Mouse (Mus musculus): ENCODE data around the gene Kdm4a.

The Kdm4a gene

GRCm38 (mm10) chr4:118134485-118135365, 45.1 kb downstream of the Kdm4a start, which contains the start of gene St3gal3:
St3gal3 (minus strand) TSS chr4:118134914.
- in situ Hi-C loops (cut with MboI; ENCODE audit: low pct_unique_long_range_greater_than_20kb in 1 of 2, low sequenced_read_pairs in 2 of 2, unreplicated experiment in 1 of 2): no loop called here

- in situ Hi-C loops (cut with MboI; ENCODE audit: low pct_unique_long_range_greater_than_20kb in 1 of 2, low sequenced_read_pairs in 2 of 2, unreplicated experiment in 1 of 2): no loop called here
These were observed 48.5 kb downstream of the Kdm4a start for GRCm38 (mm10) chr4:118131329-118131728.

GRCm38 (mm10) chr4:118123030-118123704, 56.7 kb downstream of the Kdm4a start:
- in situ Hi-C loops (cut with MboI; ENCODE audit: low pct_unique_long_range_greater_than_20kb in 1 of 2, low sequenced_read_pairs in 2 of 2, unreplicated experiment in 1 of 2): no loop called here

- in situ Hi-C loops (cut with MboI; ENCODE audit: low pct_unique_long_range_greater_than_20kb in 1 of 2, low sequenced_read_pairs in 2 of 2, unreplicated experiment in 1 of 2): no loop called here
These were observed 57.8 kb downstream of the Kdm4a start for GRCm38 (mm10) chr4:118122078-118122477.

GRCm38 (mm10) chr4:118117565-118117964, 62.3 kb downstream of the Kdm4a start:
- in situ Hi-C loops (cut with MboI; ENCODE audit: low pct_unique_long_range_greater_than_20kb in 1 of 2, low sequenced_read_pairs in 2 of 2, unreplicated experiment in 1 of 2): no loop called here

- in situ Hi-C loops (cut with MboI; ENCODE audit: low pct_unique_long_range_greater_than_20kb in 1 of 2, low sequenced_read_pairs in 2 of 2, unreplicated experiment in 1 of 2): no loop called here
These were observed 63.7 kb downstream of the Kdm4a start for GRCm38 (mm10) chr4:118116098-118116497.

- in situ Hi-C loops (cut with MboI; ENCODE audit: low pct_unique_long_range_greater_than_20kb in 1 of 2, low sequenced_read_pairs in 2 of 2, unreplicated experiment in 1 of 2): no loop called here
These were observed 64.7 kb downstream of the Kdm4a start for GRCm38 (mm10) chr4:118115132-118115531.

GRCm38 (mm10) chr4:118112601-118113000, 67.2 kb downstream of the Kdm4a start:
- in situ Hi-C loops (cut with MboI; ENCODE audit: low pct_unique_long_range_greater_than_20kb in 1 of 2, low sequenced_read_pairs in 2 of 2, unreplicated experiment in 1 of 2): no loop called here

GRCm38 (mm10) chr4:118109649-118110048, 70.2 kb downstream of the Kdm4a start:
- in situ Hi-C loops (cut with MboI; ENCODE audit: low pct_unique_long_range_greater_than_20kb in 1 of 2, low sequenced_read_pairs in 2 of 2, unreplicated experiment in 1 of 2): no loop called here

- in situ Hi-C loops (cut with MboI; ENCODE audit: low pct_unique_long_range_greater_than_20kb in 1 of 2, low sequenced_read_pairs in 2 of 2, unreplicated experiment in 1 of 2): no loop called here
These were observed 71.1 kb downstream of the Kdm4a start for GRCm38 (mm10) chr4:118108779-118109178.

GRCm38 (mm10) chr4:118105256-118106053, 74.4 kb downstream of the Kdm4a start:
- in situ Hi-C loops (cut with MboI; ENCODE audit: low pct_unique_long_range_greater_than_20kb in 1 of 2, low sequenced_read_pairs in 2 of 2, unreplicated experiment in 1 of 2): no loop called here

- in situ Hi-C loops (cut with MboI; ENCODE audit: low pct_unique_long_range_greater_than_20kb in 1 of 2, low sequenced_read_pairs in 2 of 2, unreplicated experiment in 1 of 2): no loop called here
These were observed 76.5 kb downstream of the Kdm4a start for GRCm38 (mm10) chr4:118103280-118103830.

GRCm38 (mm10) chr4:118101497-118101896, 78.3 kb downstream of the Kdm4a start:
- in situ Hi-C loops (cut with MboI; ENCODE audit: low pct_unique_long_range_greater_than_20kb in 1 of 2, low sequenced_read_pairs in 2 of 2, unreplicated experiment in 1 of 2): no loop called here

- in situ Hi-C loops (cut with MboI; ENCODE audit: low pct_unique_long_range_greater_than_20kb in 1 of 2, low sequenced_read_pairs in 2 of 2, unreplicated experiment in 1 of 2): loop anchor here in 1 of 2 experiments (25.0 kb wide), 1 partner anchor 462 kb away; no protein-coding TSS in a partner anchor
These were observed 80.0 kb downstream of the Kdm4a start for GRCm38 (mm10) chr4:118099637-118100364.

GRCm38 (mm10) chr4:118098571-118098970, 81.3 kb downstream of the Kdm4a start:
- in situ Hi-C loops (cut with MboI; ENCODE audit: low pct_unique_long_range_greater_than_20kb in 1 of 2, low sequenced_read_pairs in 2 of 2, unreplicated experiment in 1 of 2): loop anchor here in 1 of 2 experiments (25.0 kb wide), 1 partner anchor 464 kb away; no protein-coding TSS in a partner anchor

GRCm38 (mm10) chr4:118096069-118096468, 83.8 kb downstream of the Kdm4a start:
- in situ Hi-C loops (cut with MboI; ENCODE audit: low pct_unique_long_range_greater_than_20kb in 1 of 2, low sequenced_read_pairs in 2 of 2, unreplicated experiment in 1 of 2): loop anchor here in 1 of 2 experiments (25.0 kb wide), 1 partner anchor 466 kb away; no protein-coding TSS in a partner anchor

- in situ Hi-C loops (cut with MboI; ENCODE audit: low pct_unique_long_range_greater_than_20kb in 1 of 2, low sequenced_read_pairs in 2 of 2, unreplicated experiment in 1 of 2): loop anchor here in 1 of 2 experiments (25.0 kb wide), 1 partner anchor 469 kb away; no protein-coding TSS in a partner anchor
These were observed 86.9 kb downstream of the Kdm4a start for GRCm38 (mm10) chr4:118092784-118093457.

Data from mouse embryonic stem cell (cell line).